Mouse (Mus musculus): ENCODE results near the gene Tlk1. TPM values are rescaled to one million over a fixed set of nuclear protein-coding genes. Genes with fewer than 3 reads are reported as not detected.

The Tlk1 gene
- polyA plus RNA-seq, 1 experiment from 2014 or later, result 46.8 TPM

GRCm38 (mm10) chr2:70688454-70689078 is 137.0 kb downstream of the Tlk1 start:
- H3K36me3 ChIP-seq, result peaks cover 99% of the 10 kb centered on the region
- no peak for ATAC-seq (ENCODE audit: insufficient number of reproducible peaks, insufficient read depth, low FRiP score, low TSS enrichment, low read depth)
- no peak overlapping the region for H3K4me3 ChIP-seq (replicated peaks)
- no peaks in the 10 kb centered on the region for H3K27me3 ChIP-seq
- WGBS, result 95% methylated on average over 21 of the region's 21 CpGs
- H3K4me2 ChIP-seq, result no peak overlapping the region
- H3K9me3 ChIP-seq, result no peaks in the 10 kb centered on the region
- H3K9ac ChIP-seq (replicated peaks), result no peak overlapping the region
- H3K4me1 ChIP-seq (replicated peaks), result no peaks in the 10 kb centered on the region
- no peak overlapping the region for H3K27ac ChIP-seq

- no peaks in the 10 kb centered on the region for H3K9me3 ChIP-seq
- H3K27ac ChIP-seq, result no peak overlapping the region
- H3K9ac ChIP-seq (replicated peaks), result no peak overlapping the region
- H3K4me2 ChIP-seq, result no peak overlapping the region
- H3K27me3 ChIP-seq, result no peaks in the 10 kb centered on the region
- no peak for ATAC-seq (ENCODE audit: insufficient number of reproducible peaks, insufficient read depth, low FRiP score, low TSS enrichment, low read depth)
- peaks cover 94% of the 10 kb centered on the region for H3K36me3 ChIP-seq
- WGBS, result 66% methylated on average over 2 of the region's 2 CpGs
- H3K4me1 ChIP-seq (replicated peaks), result no peaks in the 10 kb centered on the region
- no peak overlapping the region for H3K4me3 ChIP-seq (replicated peaks)
Observed at GRCm38 (mm10) chr2:70682324-70682723, 143.2 kb downstream of the Tlk1 start.

- Histone ChIP-seq H3K4me2 (no peak overlapping the region), H3K9ac (replicated peaks) (no peak overlapping the region), H3K36me3 (peaks cover 9% of the 10 kb centered on the region), H3K27ac (no peak overlapping the region), H3K27me3 (no peaks in the 10 kb centered on the region), H3K4me3 (replicated peaks) (no peak overlapping the region), H3K4me1 (replicated peaks) (0 out of 2 replicates have a peak, but pooled peaks cover 3% of the 10 kb centered on the region), H3K9me3 (no peaks in the 10 kb centered on the region)
- 87% methylated on average over 7 of the region's 7 CpGs for WGBS
- ATAC-seq (ENCODE audit: insufficient number of reproducible peaks, insufficient read depth, low FRiP score, low TSS enrichment, low read depth), result no peak
Observed at GRCm38 (mm10) chr2:70673445-70674126, 151.9 kb downstream of the Tlk1 start.

- no peaks in the 10 kb centered on the region for H3K36me3 ChIP-seq
- ATAC-seq (ENCODE audit: insufficient number of reproducible peaks, insufficient read depth, low FRiP score, low TSS enrichment, low read depth), result no peak
- 0 out of 2 replicates have a peak, but pooled peaks cover 3% of the 10 kb centered on the region for H3K4me1 ChIP-seq (replicated peaks)
- no peaks in the 10 kb centered on the region for H3K9me3 ChIP-seq
- no peaks in the 10 kb centered on the region for H3K27me3 ChIP-seq
- no peak overlapping the region for H3K4me3 ChIP-seq (replicated peaks)
- no peak overlapping the region for H3K4me2 ChIP-seq
- no peak overlapping the region for H3K9ac ChIP-seq (replicated peaks)
- 90% methylated on average over 2 of the region's 2 CpGs for WGBS
- H3K27ac ChIP-seq, result no peak overlapping the region
Observed at GRCm38 (mm10) chr2:70672476-70672875, 153.1 kb downstream of the Tlk1 start.

- H3K4me2 ChIP-seq, result no peak overlapping the region
- H3K27me3 ChIP-seq, result no peaks in the 10 kb centered on the region
- H3K9ac ChIP-seq (replicated peaks), result no peak overlapping the region
- H3K27ac ChIP-seq, result no peak overlapping the region
- ATAC-seq (ENCODE audit: insufficient number of reproducible peaks, insufficient read depth, low FRiP score, low TSS enrichment, low read depth), result no peak
- H3K36me3 ChIP-seq, result peaks cover 15% of the 10 kb centered on the region
- H3K9me3 ChIP-seq, result no peaks in the 10 kb centered on the region
- 0 out of 2 replicates have a peak, but pooled peaks cover 3% of the 10 kb centered on the region for H3K4me1 ChIP-seq (replicated peaks)
- 75% methylated on average over 2 of the region's 2 CpGs for WGBS
- H3K4me3 ChIP-seq (replicated peaks), result no peak overlapping the region
Observed at GRCm38 (mm10) chr2:70669896-70670295, 155.6 kb downstream of the Tlk1 start.

- ATAC-seq (ENCODE audit: insufficient number of reproducible peaks, insufficient read depth, low FRiP score, low TSS enrichment, low read depth), result no peak
- 82% methylated on average over 2 of the region's 2 CpGs for WGBS
- H3K9me3 ChIP-seq, result no peaks in the 10 kb centered on the region
- 0 out of 2 replicates have a peak, but pooled peaks cover 3% of the 10 kb centered on the region for H3K4me1 ChIP-seq (replicated peaks)
- H3K4me2 ChIP-seq, result no peak overlapping the region
- no peaks in the 10 kb centered on the region for H3K27me3 ChIP-seq
- H3K27ac ChIP-seq, result no peak overlapping the region
- H3K9ac ChIP-seq (replicated peaks), result no peak overlapping the region
- peaks cover 19% of the 10 kb centered on the region for H3K36me3 ChIP-seq
- H3K4me3 ChIP-seq (replicated peaks), result no peak overlapping the region
Observed at GRCm38 (mm10) chr2:70669241-70669640, 156.3 kb downstream of the Tlk1 start.

GRCm38 (mm10) chr2:70667016-70667415 is 158.5 kb downstream of the Tlk1 start:
- Histone ChIP-seq H3K9ac (replicated peaks) (no peak overlapping the region), H3K9me3 (no peaks in the 10 kb centered on the region), H3K27ac (no peak overlapping the region), H3K4me3 (replicated peaks) (no peak overlapping the region), H3K27me3 (no peaks in the 10 kb centered on the region), H3K36me3 (peaks cover 19% of the 10 kb centered on the region), H3K4me1 (replicated peaks) (peaks cover 16% of the 10 kb centered on the region), H3K4me2 (no peak overlapping the region)
- WGBS, result 93% methylated on average over 7 of the region's 7 CpGs
- no peak for ATAC-seq (ENCODE audit: insufficient number of reproducible peaks, insufficient read depth, low FRiP score, low TSS enrichment, low read depth)

- H3K4me3 ChIP-seq (replicated peaks), result no peak overlapping the region
- no peak for ATAC-seq (ENCODE audit: insufficient number of reproducible peaks, insufficient read depth, low FRiP score, low TSS enrichment, low read depth)
- H3K27me3 ChIP-seq, result no peaks in the 10 kb centered on the region
- H3K4me2 ChIP-seq, result no peak overlapping the region
- H3K36me3 ChIP-seq, result peaks cover 19% of the 10 kb centered on the region
- H3K4me1 ChIP-seq (replicated peaks), result peaks cover 16% of the 10 kb centered on the region
- no peak overlapping the region for H3K9ac ChIP-seq (replicated peaks)
- WGBS, result 81% methylated on average over 5 of the region's 5 CpGs
- no peaks in the 10 kb centered on the region for H3K9me3 ChIP-seq
- no peak overlapping the region for H3K27ac ChIP-seq
Observed at GRCm38 (mm10) chr2:70663764-70664163, 161.8 kb downstream of the Tlk1 start.

Other genes starting within 250 kb of the Tlk1 start
- gene Gorasp2, start 164.2 kb downstream of the Tlk1 start, polyA plus RNA-seq (2016; fragmentation: Nextera tagmentation; extraction: Ambion mirVana), result 144 and 152 TPM in 2 replicates
- gene Gm26558, start 163.6 kb downstream of the Tlk1 start, polyA plus RNA-seq (2016; fragmentation: Nextera tagmentation; extraction: Ambion mirVana), result 5.2 and 5.9 TPM in 2 replicates
- gene Dcaf17, start 229.6 kb upstream of the Tlk1 start, polyA plus RNA-seq (2016; fragmentation: Nextera tagmentation; extraction: Ambion mirVana), result 26.2 and 27.6 TPM in 2 replicates
- 18.1 and 18.7 TPM in 2 replicates for gene Mettl8, start 229.9 kb upstream of the Tlk1 start, polyA plus RNA-seq (2016; fragmentation: Nextera tagmentation; extraction: Ambion mirVana)

Data from limb, embryonic 12.5 days (tissue).